Mouse (Mus musculus) olfactory bulb, adult 2 months (tissue): ENCODE measurements at regions not wholly inside any gene's neighbourhood (a gene's known extent, or its start where the extent isn't known, plus 50 kb on each side); places are given as distances from the start of the nearest gene placed in this dataset.

Experiments
- CTCF ChIP-seq: fragments of 200-500 bp; IDR thresholded peaks from 2 replicates; pipeline ENCODE4 v1.5.1; 2012; ENCODE audit warnings: low read depth, mild to moderate bottlenecking, low read length, moderate library complexity; ENCODE audit not compliant: insufficient read depth
- POLR2A ChIP-seq: fragments of 200-500 bp; IDR thresholded peaks from 2 replicates; pipeline ENCODE4 v1.6.1; 2012; ENCODE audit warnings: mild to moderate bottlenecking, low read depth, low read length, moderate library complexity; ENCODE audit not compliant: insufficient read depth

DNA sequence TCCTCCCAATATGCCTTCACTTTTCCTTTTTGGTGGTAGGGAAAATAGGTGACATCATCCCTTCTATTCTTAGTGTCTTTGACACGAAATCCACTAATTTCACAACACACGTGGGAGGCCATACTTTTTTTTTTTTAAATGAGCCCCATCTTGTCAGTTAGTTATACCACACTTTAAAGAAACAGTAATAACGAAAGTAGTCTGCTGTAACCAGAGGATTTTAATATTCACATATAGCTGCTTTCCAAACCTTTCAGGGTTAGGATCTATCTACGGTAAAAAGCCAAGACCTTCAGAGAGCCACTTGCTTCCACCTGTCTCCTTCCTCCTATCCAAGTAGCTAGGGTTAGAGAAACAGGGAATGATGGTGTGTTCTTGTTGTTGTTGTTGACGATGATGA lies 268.6 kb upstream of the Ptger4 start:
- TF ChIP-seq POLR2A (no peak), CTCF (no peak)
